Mouse (Mus musculus) layer of hippocampus, postnatal 36 days (tissue): ENCODE results near the gene Vps26b. TPM values are rescaled to one million over a fixed set of nuclear protein-coding genes. Genes with fewer than 3 reads are reported as not detected.

ENCODE experiments used
- DNase-seq, 2 experiments: peaks; one replicate each; pipeline ENCODE4 v3.0.0; 2022
- total RNA-seq, 2 experiments: library from RNA; stranded (reverse); gene quantifications; 2 replicates each; pipeline ENCODE4 v1.2.3; 2021

The Vps26b gene
- 100 to 1,000 TPM; 109 to 111 TPM for total RNA-seq

DNA sequence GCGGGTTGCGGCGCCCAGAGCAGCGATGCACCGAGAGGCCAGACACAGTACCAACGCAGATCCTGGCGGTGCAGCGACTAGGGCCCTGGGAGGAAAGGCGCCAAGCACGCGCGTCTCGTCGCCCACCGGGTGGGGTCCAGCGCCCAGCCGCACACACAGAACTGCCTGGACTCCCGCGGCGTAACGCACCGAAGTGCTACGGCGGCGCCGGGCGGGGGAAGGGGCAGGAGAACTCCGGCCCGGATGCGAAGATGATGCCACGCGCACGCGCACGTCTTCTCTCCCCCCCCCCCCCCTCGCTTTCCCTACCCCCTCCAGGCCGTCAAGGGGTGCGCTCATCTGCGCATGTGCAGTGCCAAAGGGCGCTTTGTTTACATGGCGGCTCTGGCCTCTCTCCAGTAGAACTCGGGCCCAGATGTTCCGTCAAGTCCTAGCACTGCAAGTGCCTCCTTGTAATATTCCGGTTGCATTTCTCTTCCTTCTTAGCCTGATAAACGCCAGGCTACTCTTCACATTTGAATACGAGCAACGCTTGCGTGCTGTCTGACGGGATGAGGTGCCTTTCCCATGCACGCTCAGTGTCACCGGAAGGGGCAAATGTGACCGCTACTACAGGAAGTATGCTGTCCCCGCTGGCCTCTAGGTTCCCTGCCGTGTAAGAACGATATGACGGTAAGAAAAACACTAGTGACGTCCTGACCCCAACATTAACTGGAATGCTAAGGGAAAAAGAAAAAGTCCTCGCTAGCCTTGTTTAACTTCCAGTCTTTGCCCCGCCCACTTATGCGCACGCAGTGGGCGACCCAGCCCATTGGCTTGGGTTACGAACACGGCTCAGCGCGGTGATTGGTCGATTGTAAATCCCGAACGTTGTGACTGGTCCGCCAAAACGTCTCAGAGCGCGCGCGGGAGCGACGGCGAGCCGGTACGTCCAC lies at the start of gene Vps26b, which contains the start of gene Ncapd3:
TSS of gene Vps26b (minus strand) at position 238 of the 935 bp plus-strand sequence.
TSS of gene Ncapd3 (plus strand) at position 348 of the 935 bp plus-strand sequence.
- peak; percentile 95 for DNase-seq

DNA sequence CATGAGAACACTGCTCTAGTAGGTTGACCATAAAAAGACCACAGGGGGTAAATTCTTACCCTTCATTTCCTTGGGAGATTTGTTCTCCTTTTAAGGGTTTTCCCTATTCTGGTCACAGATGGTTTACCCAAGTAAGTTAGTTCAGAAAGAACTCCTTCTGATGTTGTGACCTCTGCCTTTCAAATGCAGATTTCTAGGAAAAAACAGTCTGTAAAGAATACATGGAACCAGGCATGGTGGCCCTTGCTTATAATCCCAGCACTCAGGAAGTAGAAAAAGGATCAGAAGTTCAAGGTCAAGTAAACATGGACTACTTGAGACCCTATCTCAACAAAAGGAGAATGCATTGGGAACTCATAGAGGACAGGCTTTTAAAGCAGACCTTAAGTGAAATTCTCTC lies 45.9 kb upstream of the Vps26b start:
- no peak for DNase-seq

DNA sequence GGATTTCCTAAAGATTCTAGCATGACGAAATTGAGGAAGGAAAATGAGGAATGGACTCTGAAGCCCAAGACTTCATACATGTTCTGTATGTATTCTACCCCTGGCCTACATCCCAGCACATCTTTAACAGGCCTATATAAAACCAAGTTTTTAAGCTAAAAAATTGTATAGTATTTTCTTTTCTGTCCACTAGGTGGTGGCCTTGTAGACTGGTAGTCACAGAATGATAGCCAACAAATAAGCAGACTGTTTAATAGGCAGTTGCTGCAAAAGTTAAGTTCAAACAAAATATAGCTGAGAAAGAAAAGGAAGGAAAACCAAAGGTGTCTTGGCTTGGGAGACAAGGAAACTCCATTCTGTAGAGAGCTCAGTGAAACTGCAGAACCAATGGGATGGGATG lies 44.8 kb upstream of the Vps26b start:
- DNase-seq: no peak

DNA sequence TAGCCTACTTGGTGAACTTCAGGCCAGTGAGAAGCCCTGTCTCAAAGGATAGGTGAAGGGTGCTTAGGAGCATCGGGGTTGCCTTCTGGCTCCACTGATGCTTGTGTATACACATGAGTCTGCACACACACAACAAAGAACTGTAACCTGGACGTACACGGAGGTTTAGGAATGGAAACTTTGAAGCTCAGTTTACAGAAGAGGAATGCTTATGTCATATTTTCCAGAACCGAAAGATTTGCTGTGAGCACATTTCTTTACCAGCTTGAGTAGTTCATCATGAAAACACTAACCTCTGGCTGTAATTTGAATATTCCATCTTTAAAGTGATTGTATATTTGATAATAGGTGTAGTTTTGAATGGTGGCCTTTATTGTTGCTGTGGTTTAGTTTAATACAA lies 41.0 kb upstream of the Vps26b start:
- DNase-seq: no peak

DNA sequence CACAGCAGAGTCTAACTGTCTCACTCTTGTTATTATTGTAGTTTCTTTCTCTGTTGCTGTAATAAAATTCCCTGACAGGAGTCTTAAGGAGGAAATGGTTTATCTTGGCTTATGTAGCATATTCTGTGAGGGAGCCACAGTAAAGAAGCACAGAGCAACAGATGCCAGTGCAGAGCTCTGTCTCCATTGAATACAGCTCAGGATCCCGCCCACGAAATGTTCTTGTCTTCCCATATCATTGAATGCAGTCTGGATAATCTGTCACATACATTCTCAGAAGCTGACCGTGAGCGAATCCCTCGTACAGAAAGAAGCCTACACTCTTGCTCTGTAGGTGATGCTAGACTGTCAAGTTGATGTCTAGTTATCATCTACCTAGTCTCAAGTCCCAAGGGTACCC lies 28.5 kb upstream of the Vps26b start:
- DNase-seq: peak in 1 of 2 experiments; percentile 23

DNA sequence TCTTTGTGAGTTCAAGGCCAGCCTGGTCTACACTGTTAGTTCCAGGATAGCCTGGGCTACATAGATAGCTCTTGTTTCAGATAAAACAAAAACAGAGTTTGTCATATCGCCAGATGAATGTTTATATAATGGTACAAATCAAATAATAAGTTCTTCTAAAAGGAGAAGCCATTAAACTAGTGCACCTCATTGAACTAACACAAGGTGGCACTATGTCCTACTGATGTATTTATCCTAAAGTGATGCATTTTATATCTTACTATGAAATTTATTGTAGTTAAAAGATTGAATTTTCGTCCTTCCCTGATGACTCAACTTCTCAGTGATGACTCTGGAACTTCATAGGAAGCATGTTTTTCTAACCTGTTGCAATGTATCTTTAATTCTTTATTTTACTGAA lies 19.6 kb upstream of the Vps26b start:
- DNase-seq: no peak

DNA sequence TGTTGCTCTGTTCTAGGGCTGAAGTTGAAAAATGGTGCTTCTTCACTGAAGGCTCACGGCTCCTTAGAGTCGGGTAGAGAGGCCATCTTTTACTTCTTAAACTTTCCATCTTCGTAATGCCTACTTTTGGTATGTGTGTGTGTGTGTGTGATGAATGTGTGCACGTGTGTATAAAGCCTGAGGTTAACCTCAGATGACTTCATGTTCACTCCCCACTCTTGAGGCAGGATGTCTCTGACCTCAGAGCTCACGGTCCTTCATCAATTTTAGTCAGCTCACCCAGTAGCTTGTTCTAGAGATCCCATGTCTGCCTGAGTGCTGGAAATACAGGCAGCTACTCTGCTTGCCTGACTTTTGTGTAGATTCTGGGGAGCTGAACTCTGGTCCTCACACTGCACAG lies 14.0 kb upstream of the Vps26b start:
- no peak for DNase-seq

DNA sequence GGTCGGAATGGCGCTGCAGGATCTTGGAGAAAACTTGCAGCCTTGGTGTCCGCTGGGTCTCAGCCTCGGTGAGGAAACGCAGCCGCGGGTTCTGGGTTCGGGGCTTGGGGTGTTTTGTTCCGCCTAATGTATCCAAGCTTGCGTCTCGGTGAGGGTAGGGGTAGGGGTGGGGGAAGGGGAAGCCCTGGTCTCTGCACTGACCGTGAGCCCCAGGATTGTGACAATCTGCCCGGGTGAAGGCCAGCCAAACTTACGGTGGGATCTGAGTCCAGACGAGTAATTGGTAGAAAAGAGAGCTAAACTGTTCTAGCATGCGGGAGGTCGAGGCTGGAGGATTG lies 867 bp upstream of the Vps26b start:
- DNase-seq: no peak

DNA sequence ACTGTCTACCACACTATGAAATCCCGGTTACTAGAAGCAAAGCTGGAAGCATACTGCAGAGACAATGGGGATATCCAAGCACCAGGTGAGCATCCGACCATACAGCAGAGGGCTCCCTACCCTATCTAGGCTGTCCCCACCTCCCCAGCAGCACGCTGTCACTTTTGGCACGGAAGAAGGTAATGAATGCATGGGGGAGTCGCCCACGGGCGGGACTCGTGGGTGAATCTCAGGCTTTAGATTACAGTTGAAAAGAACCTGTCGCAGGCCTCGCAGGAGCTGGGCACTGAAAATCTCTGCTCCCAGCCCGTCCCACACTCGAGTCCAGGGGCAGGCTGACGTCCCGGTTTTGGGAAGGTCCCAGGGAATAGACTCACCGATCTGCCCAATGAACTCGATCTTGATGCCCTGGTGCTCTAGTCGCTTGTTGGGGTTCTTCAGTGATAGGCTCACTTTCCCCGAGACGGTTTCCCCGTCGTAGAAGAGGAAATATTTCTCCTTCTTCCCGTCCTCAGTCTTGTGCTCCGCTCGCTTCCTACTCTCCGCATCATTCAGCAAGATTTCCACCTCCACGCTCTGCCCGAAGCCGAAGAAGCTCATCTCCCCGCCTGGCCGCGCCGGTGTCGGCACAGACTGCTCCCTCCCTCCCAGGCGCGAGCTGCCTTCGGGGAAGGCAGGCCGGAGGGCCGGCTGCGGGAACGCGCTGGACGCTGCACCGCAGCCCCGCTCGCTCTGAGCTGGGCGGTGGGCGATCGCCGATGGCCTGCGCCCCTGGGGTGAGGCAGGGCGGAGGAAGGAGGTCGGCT lies 640 bp downstream of the Vps26b start:
- peak; percentile 59 to 67 for DNase-seq

DNA sequence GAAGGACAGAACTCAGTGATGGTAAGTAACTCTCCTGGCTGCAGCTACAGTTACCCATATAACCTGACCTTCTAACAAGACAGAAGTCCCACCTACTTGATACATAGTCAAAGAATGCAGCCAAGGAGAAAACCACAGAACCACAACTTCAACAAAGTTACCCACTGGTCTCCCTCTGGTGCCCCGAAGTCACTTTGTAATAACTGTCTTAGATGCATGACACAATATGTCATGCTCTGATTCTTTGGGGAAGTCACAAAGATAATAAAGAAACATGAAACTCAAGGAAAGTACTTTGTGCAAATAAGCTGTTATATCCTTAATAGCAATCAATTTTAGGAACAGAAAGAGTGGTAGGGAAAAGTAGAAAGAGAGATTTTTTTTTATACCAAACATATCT lies 3.2 kb downstream of the Vps26b start:
- no peak for DNase-seq

DNA sequence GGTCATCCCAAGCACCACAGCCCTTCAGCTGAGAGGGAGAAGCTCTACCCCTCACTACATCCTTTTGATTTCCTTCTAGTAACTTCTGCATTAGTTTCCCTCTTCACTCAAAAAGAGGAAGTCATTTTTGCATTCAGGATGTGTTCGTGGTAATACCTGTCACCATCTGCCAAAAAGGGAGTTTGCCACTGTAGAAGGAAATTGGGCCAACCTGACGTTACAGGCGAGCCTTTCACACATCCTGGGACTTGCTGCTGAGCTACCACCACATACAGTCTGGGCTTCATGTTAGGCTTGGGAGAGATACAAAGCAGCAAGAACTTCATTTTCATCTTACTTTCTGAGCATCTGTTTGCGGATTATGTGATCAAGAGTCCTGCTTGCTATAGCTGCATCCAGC lies 6.2 kb downstream of the Vps26b start:
- DNase-seq: no peak

DNA sequence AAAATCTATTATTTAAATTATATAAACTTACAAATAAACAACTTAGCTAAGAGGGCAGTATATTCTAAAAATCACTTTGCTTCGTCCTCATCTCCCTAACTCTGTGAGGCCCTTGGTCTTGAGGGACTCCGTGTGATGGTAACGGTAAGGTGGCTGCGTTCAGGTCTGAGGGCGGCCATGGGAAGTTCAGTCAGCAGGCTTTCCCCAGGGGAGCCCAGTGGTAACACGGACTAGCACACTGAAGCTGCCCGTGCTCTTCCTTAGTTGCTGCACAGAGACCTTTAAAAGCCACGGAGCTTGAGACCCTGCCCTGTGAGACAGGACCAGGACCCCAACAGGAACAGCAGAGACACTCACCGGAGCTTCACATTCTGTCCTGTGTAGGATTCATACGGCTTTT lies 10.9 kb downstream of the Vps26b start:
- no peak for DNase-seq

DNA sequence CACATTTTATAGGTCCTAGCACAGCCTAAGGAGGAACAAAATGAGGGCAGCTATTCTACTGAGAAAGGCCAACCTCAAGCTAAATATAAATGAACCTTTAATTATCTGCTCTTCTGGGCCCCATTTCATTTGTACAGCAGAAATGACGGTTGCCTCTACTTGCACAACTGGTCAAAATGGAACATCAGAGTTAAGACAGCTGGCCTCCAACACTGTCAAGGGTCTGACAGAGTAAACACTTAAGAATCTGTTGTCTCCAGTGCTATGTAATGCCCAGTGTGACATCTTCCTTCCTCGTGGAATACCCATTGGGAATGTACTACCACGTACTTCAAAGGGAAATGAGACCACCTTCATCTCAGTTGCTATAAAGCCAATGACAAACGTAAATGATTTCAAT lies 18.3 kb downstream of the Vps26b start:
- no peak for DNase-seq

DNA sequence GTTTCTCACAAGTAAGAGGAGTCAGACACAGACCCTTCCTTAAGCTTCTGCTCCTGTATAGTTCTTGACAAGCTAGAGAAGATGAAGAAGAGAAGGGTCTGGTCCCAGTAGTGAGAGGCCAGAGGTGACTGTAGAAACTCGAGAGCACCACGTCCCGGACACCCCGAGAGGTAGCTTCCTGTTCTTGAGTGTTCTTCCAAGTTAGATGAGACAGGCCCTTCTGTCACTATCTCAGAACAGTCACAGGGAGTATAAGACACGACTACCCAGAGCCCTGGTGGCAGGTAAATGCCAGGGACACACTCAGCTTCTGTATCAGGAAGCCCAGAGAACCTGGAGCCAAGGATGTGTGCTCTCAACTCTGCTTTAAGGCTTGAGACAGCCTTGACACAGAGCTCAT lies 20.6 kb downstream of the Vps26b start:
- DNase-seq: no peak

DNA sequence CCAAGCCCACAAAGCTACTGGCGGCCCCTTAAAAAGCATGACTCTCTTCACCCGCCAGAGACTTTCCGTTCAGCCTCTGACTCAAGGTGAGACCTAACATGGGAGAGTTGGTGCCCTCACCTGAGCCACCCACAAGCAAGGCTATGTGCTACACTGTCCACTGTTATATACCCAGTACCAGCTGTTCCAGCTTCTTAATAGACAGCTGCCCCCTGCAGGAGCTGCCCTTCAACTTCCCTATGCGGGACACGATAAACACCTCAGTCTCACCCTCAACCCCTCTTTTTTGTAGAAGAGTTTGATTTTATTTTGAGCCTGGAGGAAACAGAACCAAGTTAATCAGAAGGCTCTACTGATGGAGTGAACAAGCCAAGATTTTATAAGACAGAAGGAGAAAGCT lies 23.0 kb downstream of the Vps26b start:
- no peak for DNase-seq

DNA sequence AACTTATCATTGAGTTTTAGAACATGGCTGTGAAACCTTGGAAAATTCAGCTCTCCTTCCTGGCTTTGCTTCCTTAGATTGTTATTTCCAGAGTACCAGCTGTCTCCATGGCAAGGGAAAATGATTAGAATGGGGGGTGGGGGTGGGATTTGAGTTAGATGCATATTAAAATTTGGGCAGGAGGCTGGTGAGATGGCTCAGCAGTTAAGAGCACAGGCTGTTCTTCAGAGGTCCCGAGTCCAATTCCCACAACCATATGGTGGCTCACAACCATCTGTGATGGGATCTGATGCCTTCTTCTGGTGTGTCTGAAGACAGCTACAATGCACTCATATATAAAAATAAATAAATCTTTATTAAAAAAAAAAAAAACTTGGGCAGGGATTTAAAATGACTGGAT lies 23.9 kb downstream of the Vps26b start:
- peak; percentile 48 to 52 for DNase-seq

DNA sequence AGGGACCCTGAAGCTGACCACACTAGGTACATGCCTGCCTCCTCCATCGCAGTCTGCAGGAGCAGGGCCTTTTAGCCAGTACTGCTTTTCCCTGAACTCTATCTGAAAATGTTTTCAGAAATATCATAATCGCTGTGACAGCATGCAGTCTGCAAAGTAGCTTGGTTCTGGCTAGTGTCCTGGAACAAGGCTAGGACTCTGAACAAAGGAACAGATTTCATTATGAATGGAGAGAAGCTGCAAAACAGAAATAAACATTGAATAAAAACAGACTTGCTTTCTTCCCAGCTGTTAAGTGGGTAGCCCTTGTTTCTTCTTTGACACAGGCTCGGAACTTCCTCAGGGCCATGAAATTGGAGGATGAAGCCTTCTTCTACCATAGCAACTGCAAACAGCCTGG lies 24.6 kb downstream of the Vps26b start:
- no peak for DNase-seq

DNA sequence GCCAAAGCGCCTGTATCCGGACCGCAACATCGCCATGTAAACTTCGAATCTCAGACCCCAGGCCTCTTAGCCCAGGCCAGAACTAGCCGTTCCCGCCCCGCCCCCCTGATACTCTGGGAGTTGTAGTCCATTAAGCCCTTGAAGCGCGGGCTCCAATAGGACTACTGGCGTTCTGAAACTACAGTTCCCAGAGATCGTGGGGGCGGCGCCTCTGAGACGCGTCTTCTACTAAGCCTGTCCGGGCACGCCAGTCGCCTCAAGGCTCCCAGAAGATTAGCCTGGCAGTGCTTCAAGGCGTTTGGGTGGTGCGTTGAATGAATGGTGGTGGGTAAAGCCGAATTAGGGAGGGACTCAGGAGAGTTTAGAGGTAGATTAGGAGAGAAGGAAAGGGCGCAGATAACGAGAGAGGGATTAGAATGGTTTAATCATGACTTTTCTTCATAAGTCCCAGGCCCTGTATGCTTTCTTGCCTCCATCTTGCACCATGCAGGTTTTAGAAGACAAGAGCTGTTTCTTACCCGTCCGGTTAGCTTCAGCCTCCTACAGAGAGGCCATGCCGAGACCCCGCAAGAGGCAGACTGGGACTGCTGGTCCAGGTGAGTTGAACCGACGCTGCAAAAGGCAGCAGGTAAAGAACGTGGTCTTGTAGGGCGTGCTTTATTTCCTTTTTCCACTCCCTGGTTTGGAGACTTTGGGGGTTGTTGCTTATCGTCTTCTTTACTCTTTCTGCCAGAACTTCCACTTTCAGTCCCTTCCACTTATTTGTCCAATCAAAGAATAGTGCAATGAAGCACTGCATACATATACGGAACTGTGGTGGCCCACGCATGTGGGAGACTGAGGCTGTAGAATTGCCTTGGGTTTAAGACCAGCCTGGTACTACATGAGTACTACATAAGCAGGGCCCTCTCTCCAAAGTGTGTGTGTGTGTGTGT lies 30.1 kb downstream of the Vps26b start, which contains the start of the genes Acad8 and Thyn1:
TSS of gene Acad8 (minus strand) at position 106 of the 935 bp plus-strand sequence.
TSS of gene Thyn1 (plus strand) at position 250 of the 935 bp plus-strand sequence.
- peak; percentile 93 for DNase-seq

DNA sequence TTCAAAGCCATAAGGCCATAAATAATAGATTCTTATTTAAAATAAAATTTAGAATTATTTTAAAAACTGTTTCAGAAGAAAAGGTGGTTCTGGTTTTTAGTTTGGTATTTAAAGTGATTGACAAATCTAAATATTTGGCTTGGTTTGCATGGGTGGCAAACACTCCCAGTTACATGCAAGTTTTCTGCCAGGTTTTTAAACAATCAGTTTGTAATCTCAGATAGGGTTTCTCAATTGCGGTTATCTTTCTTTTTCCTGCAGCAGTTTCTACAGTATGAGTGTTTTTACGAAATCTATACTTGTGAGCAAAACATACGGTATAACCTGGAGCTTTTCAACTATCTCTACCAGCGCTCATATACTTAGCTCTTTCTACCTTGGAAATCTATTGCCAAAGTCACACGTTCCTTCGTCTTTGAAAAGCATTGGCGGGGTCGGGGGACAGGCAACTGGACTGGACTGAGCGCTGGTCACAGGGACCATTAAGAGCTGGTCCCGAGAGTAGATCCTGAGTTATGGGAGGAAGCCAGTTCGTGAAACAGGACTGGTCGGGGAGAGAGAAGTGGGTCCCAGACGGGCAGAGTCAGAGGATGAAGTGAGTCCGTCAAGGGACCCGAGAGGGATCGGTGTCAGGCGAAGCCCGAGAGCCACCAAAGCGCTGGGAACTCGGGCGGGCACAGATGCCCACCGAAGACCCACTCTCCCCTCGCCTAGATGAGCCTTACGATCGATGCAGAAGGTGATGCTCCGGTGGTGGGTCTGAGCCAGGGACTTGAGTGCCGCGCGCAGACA lies 31.0 kb downstream of the Vps26b start:
- no peak for DNase-seq

DNA sequence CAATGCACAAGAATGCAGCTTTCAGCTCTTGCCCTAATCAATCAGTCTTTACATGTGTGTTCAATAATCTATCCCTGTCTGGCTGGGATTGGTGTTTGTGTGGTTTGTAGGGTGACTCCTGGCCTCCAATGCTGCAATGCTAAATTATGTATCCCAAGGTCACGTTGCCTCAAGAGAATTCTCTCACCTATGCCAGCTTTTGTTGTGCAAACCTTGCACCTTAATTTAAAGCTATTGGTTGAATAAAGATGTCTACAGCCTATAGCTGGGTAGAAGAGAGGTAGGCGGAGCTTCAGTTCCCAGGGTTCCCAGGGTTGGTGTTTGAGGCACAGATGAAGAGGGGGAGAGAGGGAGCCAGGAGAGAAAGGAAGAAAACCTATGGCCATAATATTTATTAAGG lies 32.4 kb downstream of the Vps26b start:
- no peak for DNase-seq

DNA sequence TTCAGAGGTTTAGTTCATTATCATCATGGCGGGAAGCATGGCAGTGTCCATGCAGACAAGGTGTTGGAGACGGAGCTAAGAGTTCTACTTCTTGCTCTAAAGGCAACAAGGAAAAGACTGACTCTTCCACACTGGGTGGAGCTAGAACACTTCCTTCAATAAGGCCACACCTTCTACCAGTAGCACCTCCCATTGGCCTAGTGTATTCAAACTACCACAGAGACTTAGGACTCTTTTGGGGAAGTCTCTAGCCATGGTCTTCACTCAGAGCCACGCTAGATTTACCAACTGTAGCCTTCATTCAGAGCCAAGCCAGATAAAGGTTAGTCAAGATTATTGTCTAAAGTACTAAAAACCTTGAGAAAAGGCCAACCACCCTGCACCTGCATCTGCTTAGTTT lies 32.8 kb downstream of the Vps26b start:
- DNase-seq: no peak
